Mouse (Mus musculus): ENCODE measurements around the gene Rps26. TPM values are rescaled to one million over a fixed set of nuclear protein-coding genes. Genes with fewer than 3 reads are reported as not detected.

Rps26 gene
- total RNA-seq (2023) = 100 to 1,000 TPM; 471 to 533 TPM

DNA sequence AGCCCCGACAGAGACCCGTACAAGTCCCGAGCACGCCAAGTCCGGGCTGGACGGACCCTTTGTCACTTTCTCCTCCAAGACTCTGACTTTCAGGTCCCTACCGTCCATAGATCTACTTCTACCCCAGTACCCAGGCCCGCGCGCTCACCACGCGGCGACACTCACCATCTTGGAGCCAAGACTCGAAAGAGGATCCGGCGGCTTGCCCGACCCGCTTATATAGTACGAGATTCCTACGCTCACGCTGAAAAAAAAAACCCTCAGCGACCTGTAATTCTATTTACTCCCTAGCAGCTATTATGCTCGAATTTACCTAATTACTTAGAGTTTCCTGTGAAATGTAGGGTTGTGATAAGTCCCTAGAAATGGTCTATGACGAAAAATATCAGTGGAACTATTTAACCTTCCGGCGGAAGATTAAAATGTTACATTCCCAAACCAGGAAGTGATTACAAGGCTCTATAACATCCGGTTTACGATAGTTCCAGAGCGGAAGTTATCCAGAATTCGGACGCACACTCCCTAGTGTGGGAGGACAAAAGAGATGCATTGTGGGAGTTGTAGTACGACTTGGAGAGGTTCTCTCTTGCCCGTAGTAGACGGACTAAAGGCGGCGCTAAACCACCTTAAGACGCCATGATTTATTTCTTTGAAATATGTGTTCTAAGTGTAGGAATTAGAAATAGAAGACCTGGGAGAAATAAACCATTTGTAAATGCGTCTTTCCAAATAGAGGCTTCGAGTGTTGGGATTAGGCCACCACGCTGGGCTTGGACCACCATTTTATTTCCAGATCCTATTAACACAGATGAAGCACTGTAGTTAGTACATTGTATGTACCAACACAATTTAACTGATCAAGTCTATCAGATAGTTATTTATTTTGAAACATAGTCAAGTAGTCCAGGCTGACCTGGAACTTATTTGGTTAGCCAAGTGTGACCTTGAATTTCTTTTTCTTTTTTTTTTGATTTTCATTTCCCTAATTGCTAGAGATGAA is at the start of gene Rps26:
Gene Rps26, minus strand, starts transcription at position 437 of the 1,000 bp plus-strand sequence.

GRCm38 (mm10) chr10:128673763-128674468 is 47.4 kb upstream of the Rps26 start, which contains the start of gene Suox:
Gene Suox, minus strand, starts transcription at chr10:128674073.

DNA sequence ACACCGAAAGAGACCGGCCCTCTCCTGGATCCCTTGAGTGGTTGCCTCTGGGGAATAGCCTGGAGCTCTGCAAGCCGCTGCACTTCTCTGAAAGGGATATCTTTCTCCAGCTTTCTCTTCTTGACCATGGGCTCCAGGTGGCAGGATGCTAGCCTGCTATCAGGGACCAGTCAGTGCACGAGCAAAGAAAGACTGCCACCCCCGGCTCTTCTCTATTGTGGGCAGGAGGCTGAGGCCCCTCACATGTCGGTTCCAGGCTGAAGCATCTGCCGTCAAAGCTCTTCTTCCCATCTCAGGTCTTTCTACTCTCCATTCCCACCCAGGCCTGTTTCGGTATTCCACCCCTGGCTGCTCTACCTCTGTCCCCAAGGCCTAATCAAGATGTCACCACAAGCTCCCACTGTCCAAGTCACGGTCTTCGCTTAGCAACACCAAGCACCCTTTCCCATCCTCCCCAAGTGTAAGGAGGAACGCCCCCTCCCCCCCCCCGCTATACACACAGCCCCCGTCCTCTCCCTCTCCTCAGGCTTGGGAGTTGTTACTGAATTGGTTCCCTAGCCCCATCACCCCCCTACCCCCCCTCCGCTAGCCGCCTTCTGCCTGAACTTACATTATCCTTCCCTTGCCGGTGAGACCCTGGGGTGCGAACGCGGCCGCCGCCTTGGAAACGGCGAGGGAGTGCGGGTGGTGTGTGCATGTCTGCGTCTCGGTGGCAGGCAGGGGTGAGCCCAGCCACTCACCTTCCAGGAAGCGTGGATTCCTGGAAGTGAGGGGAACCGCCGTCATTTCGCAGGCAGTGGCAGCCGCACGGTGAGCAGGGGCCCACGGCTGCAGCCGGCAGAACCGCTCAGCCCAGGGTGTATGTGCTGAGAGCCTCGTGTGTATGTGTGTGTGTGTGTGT is 18.8 kb upstream of the Rps26 start, which contains the start of gene Ikzf4:
Gene Ikzf4, minus strand, starts transcription at position 881 of the 901 bp plus-strand sequence.

GRCm38 (mm10) chr10:128589464-128590192 is 36.9 kb downstream of the Rps26 start, which contains the start of gene Erbb3:
Gene Erbb3, minus strand, starts transcription at chr10:128589652.

Other genes starting within 250 kb of the Rps26 start
- gene Ankrd52, start 249.6 kb downstream of the Rps26 start, total RNA-seq (2023) = 10 to 100 TPM; 35.0 to 42.4 TPM
- gene Slc39a5, start 225.5 kb downstream of the Rps26 start, total RNA-seq (2023) = not detected
- gene Nabp2, start 215.3 kb downstream of the Rps26 start, total RNA-seq (2023) = 10 to 100 TPM; 31.6 to 43.5 TPM
- gene Rnf41, start 215.1 kb downstream of the Rps26 start, total RNA-seq (2023) = 10 to 100 TPM; 37.6 to 38.5 TPM
- 10 to 100 TPM; 95.0 to 97.7 TPM for gene Smarcc2, start 167.5 kb downstream of the Rps26 start, total RNA-seq (2023)
- 1,000 to 10,000 TPM; 1,139 to 1,227 TPM for gene Myl6, start 132.6 kb downstream of the Rps26 start, total RNA-seq (2023)
- 1 to 10 TPM in 1 of 2 experiments, under 1 TPM in 1; 0.98 to 1.8 TPM for gene Myl6b, start 128.1 kb downstream of the Rps26 start, total RNA-seq (2023)
- gene Esyt1, start 100.9 kb downstream of the Rps26 start, total RNA-seq (2023) = 100 to 1,000 TPM; 126 to 159 TPM
- gene Zc3h10, start 79.0 kb downstream of the Rps26 start, total RNA-seq (2023) = 10 to 100 TPM; 25.6 to 28.0 TPM
- 1,000 to 10,000 TPM; 1,597 to 1,656 TPM for gene Rpl41, start 77.4 kb downstream of the Rps26 start, total RNA-seq (2023)
- 10 to 100 TPM; 42.7 to 48.3 TPM for gene Pa2g4, start 60.8 kb downstream of the Rps26 start, total RNA-seq (2023)
- gene Erbb3, start 37.1 kb downstream of the Rps26 start, total RNA-seq (2023) = under 1 TPM; 0.49 to 0.58 TPM
- not detected for gene Ikzf4, start 19.2 kb upstream of the Rps26 start, total RNA-seq (2023)
- gene Suox, start 47.3 kb upstream of the Rps26 start, total RNA-seq (2023) = 1 to 10 TPM; 2.3 to 3.2 TPM
- gene Rab5b, start 69.5 kb upstream of the Rps26 start, total RNA-seq (2023) = 100 to 1,000 TPM; 110 to 114 TPM
- 1 to 10 TPM; 1.6 to 2.2 TPM for gene Pmel, start 77.4 kb upstream of the Rps26 start, total RNA-seq (2023)
- 10 to 100 TPM; 74.7 to 85.8 TPM for gene Cdk2, start 78.3 kb upstream of the Rps26 start, total RNA-seq (2023)
- 10 to 100 TPM; 50.1 to 52.9 TPM for gene Dgka, start 118.1 kb upstream of the Rps26 start, total RNA-seq (2023)
- gene Pym1, start 121.1 kb upstream of the Rps26 start, total RNA-seq (2023) = 10 to 100 TPM; 18.5 to 21.6 TPM
- 1 to 10 TPM; 4.4 to 6.1 TPM for gene Mmp19, start 164.2 kb upstream of the Rps26 start, total RNA-seq (2023)
- 10 to 100 TPM; 67.2 to 71.3 TPM for gene Dnajc14, start 177.3 kb upstream of the Rps26 start, total RNA-seq (2023)
- gene Tmem198b, start 177.6 kb upstream of the Rps26 start, total RNA-seq (2023) = 1 to 10 TPM; 4.8 to 5.1 TPM
- gene Sarnp, start 190.6 kb upstream of the Rps26 start, total RNA-seq (2023) = 10 to 100 TPM; 33.1 to 39.1 TPM
- gene Ormdl2, start 194.9 kb upstream of the Rps26 start, total RNA-seq (2023) = 10 to 100 TPM; 17.9 to 23.0 TPM

Data from neutrophil, adult 59 days (primary cell).